Mouse (Mus musculus): Measurements from ENCODE around the gene Wdr45.

Gene Wdr45

GRCm38 (mm10) chrX:7764657-7765280 lies 50.6 kb downstream of the Wdr45 start:
- no peak for DNase-seq

GRCm38 (mm10) chrX:7765281-7765670 lies 51.1 kb downstream of the Wdr45 start:
- no peak for DNase-seq

- DNase-seq = peak; percentile 70 to 82
These were observed 51.6 kb downstream of the Wdr45 start for GRCm38 (mm10) chrX:7765764-7766163.

- DNase-seq = no peak
These were observed 55.3 kb downstream of the Wdr45 start for GRCm38 (mm10) chrX:7769302-7770017.

- DNase-seq = peak in 1 of 2 experiments; percentile 29
These were observed 58.6 kb downstream of the Wdr45 start for GRCm38 (mm10) chrX:7772766-7773165.

GRCm38 (mm10) chrX:7775501-7776205 lies 61.5 kb downstream of the Wdr45 start:
- no peak for DNase-seq

- peak; percentile 29 to 58 for DNase-seq
These were observed 62.4 kb downstream of the Wdr45 start for GRCm38 (mm10) chrX:7776329-7777082.
